Mouse (Mus musculus) brown adipose tissue, adult 24 weeks (tissue): ENCODE measurements at regions not wholly inside any gene's neighbourhood (a gene's known extent, or its start where the extent isn't known, plus 50 kb on each side); places are given as distances from the start of the nearest gene placed in this dataset.

ENCODE experiments used
- H3K27ac ChIP-seq: fragments of 200-500 bp; replicated peaks from 2 replicates; pipeline ENCODE4 v1.5.1; 2012; ENCODE audit warnings: low read depth, mild to moderate bottlenecking, low read length
- H3K4me1 ChIP-seq: fragments of 200-500 bp; 2 replicates; pipeline ENCODE4 v1.6.1; 2012; ENCODE audit warnings: low read length, mixed read lengths; ENCODE audit not compliant: control insufficient read depth, insufficient read depth, insufficient read length
- H3K4me3 ChIP-seq: fragments of 200-500 bp; 2 replicates; pipeline ENCODE4 v1.5.1; 2012; ENCODE audit warnings: low read depth, mild to moderate bottlenecking, low read length, moderate library complexity; ENCODE audit not compliant: insufficient read depth

- Histone ChIP-seq H3K4me1 (no peaks in the 10 kb centered on the region), H3K4me3 (no peak overlapping the region), H3K27ac (peak overlapping the region; percentile 83)
Observed at GRCm38 (mm10) chr1:12405391-12406270, 991.7 kb downstream of the A830018L16Rik start.

GRCm38 (mm10) chr1:12409738-12410523, 996.0 kb downstream of the A830018L16Rik start:
- no peak overlapping the region for H3K4me3 ChIP-seq
- no peaks in the 10 kb centered on the region for H3K4me1 ChIP-seq
- H3K27ac ChIP-seq, result no peak overlapping the region

GRCm38 (mm10) chr1:12410524-12410886, 996.6 kb downstream of the A830018L16Rik start:
- H3K4me1 ChIP-seq, result no peaks in the 10 kb centered on the region
- no peak overlapping the region for H3K27ac ChIP-seq
- no peak overlapping the region for H3K4me3 ChIP-seq

GRCm38 (mm10) chr1:12424510-12424909, 1010.6 kb downstream of the A830018L16Rik start:
- no peaks in the 10 kb centered on the region for H3K4me1 ChIP-seq
- no peak overlapping the region for H3K4me3 ChIP-seq
- H3K27ac ChIP-seq, result no peak overlapping the region

GRCm38 (mm10) chr1:12437894-12438293, 1024.0 kb downstream of the A830018L16Rik start:
- no peaks in the 10 kb centered on the region for H3K4me1 ChIP-seq
- no peak overlapping the region for H3K4me3 ChIP-seq
- no peak overlapping the region for H3K27ac ChIP-seq

- Histone ChIP-seq H3K4me3 (no peak overlapping the region), H3K27ac (no peak overlapping the region), H3K4me1 (no peaks in the 10 kb centered on the region)
Observed at GRCm38 (mm10) chr1:12466255-12466654, 1052.3 kb downstream of the A830018L16Rik start.

- H3K4me3 ChIP-seq, result no peak overlapping the region
- H3K27ac ChIP-seq, result no peak overlapping the region
- no peaks in the 10 kb centered on the region for H3K4me1 ChIP-seq
Observed at GRCm38 (mm10) chr1:12478983-12479763, 1065.3 kb downstream of the A830018L16Rik start.

GRCm38 (mm10) chr1:12500442-12500841, 1086.5 kb downstream of the A830018L16Rik start:
- H3K27ac ChIP-seq, result no peak overlapping the region
- no peak overlapping the region for H3K4me3 ChIP-seq
- H3K4me1 ChIP-seq, result no peaks in the 10 kb centered on the region

- Histone ChIP-seq H3K4me1 (no peaks in the 10 kb centered on the region), H3K27ac (no peak overlapping the region), H3K4me3 (no peak overlapping the region)
Observed at GRCm38 (mm10) chr1:12507997-12508396, 1094.1 kb downstream of the A830018L16Rik start.

- Histone ChIP-seq H3K27ac (no peak overlapping the region), H3K4me1 (no peaks in the 10 kb centered on the region), H3K4me3 (no peak overlapping the region)
Observed at GRCm38 (mm10) chr1:12510129-12510816, 1096.4 kb downstream of the A830018L16Rik start.

GRCm38 (mm10) chr1:12519601-12520000, 1105.7 kb downstream of the A830018L16Rik start:
- Histone ChIP-seq H3K4me1 (no peaks in the 10 kb centered on the region), H3K27ac (no peak overlapping the region), H3K4me3 (no peak overlapping the region)

- Histone ChIP-seq H3K4me3 (no peak overlapping the region), H3K27ac (no peak overlapping the region), H3K4me1 (no peaks in the 10 kb centered on the region)
Observed at GRCm38 (mm10) chr1:12555859-12556258, 1142.0 kb downstream of the A830018L16Rik start.

GRCm38 (mm10) chr1:12571755-12572358, 1158.0 kb downstream of the A830018L16Rik start:
- H3K4me3 ChIP-seq, result no peak overlapping the region

GRCm38 (mm10) chr1:12572770-12573169, 1158.9 kb downstream of the A830018L16Rik start:
- Histone ChIP-seq H3K27ac (no peak overlapping the region), H3K4me3 (no peak overlapping the region), H3K4me1 (no peaks in the 10 kb centered on the region)

More at GRCm38 (mm10) chr1:12571755-12572358, 1158.0 kb downstream of the A830018L16Rik start:
- no peaks in the 10 kb centered on the region for H3K4me1 ChIP-seq
- H3K27ac ChIP-seq, result no peak overlapping the region
